Mouse (Mus musculus) bone marrow, adult 2 months (tissue): ENCODE results near the gene Antxr1.

ENCODE experiments used
- CTCF ChIP-seq: fragments of 200-500 bp; IDR thresholded peaks from 2 replicates; pipeline ENCODE4 v1.5.1; 2011; ENCODE audit warnings: low read length, control low read depth; ENCODE audit not compliant: control insufficient read depth, insufficient read depth
- POLR2A ChIP-seq: fragments of 200-500 bp; IDR thresholded peaks from 2 replicates; pipeline ENCODE4 v1.6.1; 2011; ENCODE audit warnings: low read depth, mild to moderate bottlenecking, control low read depth, low read length, borderline replicate concordance; ENCODE audit not compliant: control insufficient read depth

DNA sequence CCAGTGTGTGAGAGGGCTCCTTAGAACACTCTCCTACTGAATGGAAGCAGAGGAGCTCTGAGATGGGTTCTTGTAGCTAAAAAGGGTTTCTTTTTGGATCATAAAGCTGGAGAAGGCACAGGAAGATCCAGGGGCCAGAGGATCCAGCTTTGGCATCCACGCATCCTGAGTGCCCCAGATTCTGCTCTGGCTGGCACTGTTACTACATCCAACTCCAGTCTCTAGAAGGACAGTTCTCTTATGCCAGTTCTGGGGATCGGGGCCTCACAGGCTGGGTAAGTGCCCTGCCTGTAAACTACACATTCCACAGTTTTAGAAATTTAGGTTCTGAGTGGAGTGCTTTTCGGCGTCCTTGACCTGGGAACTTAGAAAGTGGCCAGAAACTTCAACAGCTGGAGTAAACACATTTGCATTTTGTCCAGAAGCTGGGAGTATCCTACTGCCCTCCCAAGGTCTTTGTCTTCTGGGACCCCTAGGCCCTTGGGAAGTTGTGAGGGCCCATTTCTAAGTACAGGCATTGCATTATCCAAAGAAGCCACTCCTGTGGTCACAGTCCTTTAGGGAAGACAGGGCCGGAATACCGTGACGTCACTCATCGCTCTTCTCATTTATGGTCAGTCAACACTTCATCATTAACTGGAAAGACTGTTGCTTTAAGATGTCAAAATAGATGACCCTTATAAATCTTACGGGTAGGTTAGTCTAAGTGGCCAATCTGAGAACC is 235.2 kb downstream of the Antxr1 start:
- TF ChIP-seq CTCF, result no peak
- TF ChIP-seq POLR2A, result no peak
